Mouse (Mus musculus) heart, embryonic 13.5 days (tissue): Measurements from ENCODE around the gene Htr2c. TPM values are rescaled to one million over a fixed set of nuclear protein-coding genes. Genes with fewer than 3 reads are reported as not detected.

Source experiments
- ATAC-seq: fragments of 200-750 bp; cut with Nextera tagmentation; 2 replicates; pipeline ENCODE4 v1.8.0; 2017; ENCODE audit warnings: moderate TSS enrichment; ENCODE audit not compliant: insufficient number of reproducible peaks, low FRiP score, low TSS enrichment; ENCODE audit errors: extremely low read depth
- H3K27ac ChIP-seq: fragments of 300-500 bp; sonication (generic); replicated peaks from 2 replicates; pipeline ENCODE4 v1.5.1; 2015; ENCODE audit warnings: moderate library complexity, mild to moderate bottlenecking, inconsistent platforms
- H3K27me3 ChIP-seq: fragments of 300-500 bp; sonication (generic); replicated peaks from 2 replicates; pipeline ENCODE4 v1.6.1; 2015; ENCODE audit warnings: mild to moderate bottlenecking, inconsistent platforms
- H3K36me3 ChIP-seq: fragments of 300-500 bp; sonication (generic); 2 replicates; pipeline ENCODE4 v1.6.1; 2015; ENCODE audit warnings: mild to moderate bottlenecking, inconsistent platforms
- H3K4me1 ChIP-seq: fragments of 300-500 bp; sonication (generic); 2 replicates; pipeline ENCODE4 v1.6.1; 2015; ENCODE audit warnings: inconsistent platforms
- H3K4me2 ChIP-seq: fragments of 300-500 bp; sonication (generic); 2 replicates; pipeline ENCODE4 v1.6.1; 2015; ENCODE audit warnings: inconsistent platforms, mild to moderate bottlenecking, moderate library complexity
- H3K4me3 ChIP-seq: fragments of 300-500 bp; sonication (generic); 2 replicates; pipeline ENCODE4 v1.5.1; 2015; ENCODE audit warnings: moderate library complexity, mild to moderate bottlenecking, inconsistent platforms
- H3K9ac ChIP-seq: fragments of 300-500 bp; sonication (generic); 2 replicates; pipeline ENCODE4 v1.6.1; 2015; ENCODE audit warnings: inconsistent platforms, mild to moderate bottlenecking, moderate library complexity
- H3K9me3 ChIP-seq: fragments of 300-500 bp; sonication (generic); 2 replicates; pipeline ENCODE4 v1.6.1; 2016; ENCODE audit warnings: inconsistent platforms
- WGBS: fragments of 180-500 bp; shearing (Covaris S2); methylation state at CpG from one replicate; pipeline ENCODE4 v1.1.7; 2015; ENCODE audit warnings: mixed read lengths; 5-methylcytosine and 5-hydroxymethylcytosine counted together
- microRNA counts: library from miRNA; unstranded; fragments of <30 nt; microRNA quantifications from one replicate; lab custom pipeline; 2016
- microRNA-seq: library from miRNA; unstranded; fragments of <30 nt; microRNA quantifications from one replicate; pipeline ENCODE4, GENCODE M21; 2016
- polyA plus RNA-seq: library from polyadenylated mRNA; unstranded; fragments of >200 nt; fragmentation: Nextera tagmentation; extraction: Ambion mirVana; gene quantifications from 2 replicates; pipeline ENCODE4 v1.2.1, GENCODE M21; 2015

Gene Htr2c
- polyA plus RNA-seq, 1 experiment from 2014 or later: not detected

- Histone ChIP-seq H3K36me3 (no peaks in the 10 kb centered on the region), H3K27me3 (no peaks in the 10 kb centered on the region), H3K4me1 (no peaks in the 10 kb centered on the region), H3K9ac (no peak overlapping the region), H3K4me2 (no peak overlapping the region), H3K9me3 (no peaks in the 10 kb centered on the region), H3K27ac (no peak overlapping the region), H3K4me3 (no peak overlapping the region)
- ATAC-seq: no peak
Measured at GRCm38 (mm10) chrX:147215251-147215650, 252.9 kb downstream of the Htr2c start.

DNA sequence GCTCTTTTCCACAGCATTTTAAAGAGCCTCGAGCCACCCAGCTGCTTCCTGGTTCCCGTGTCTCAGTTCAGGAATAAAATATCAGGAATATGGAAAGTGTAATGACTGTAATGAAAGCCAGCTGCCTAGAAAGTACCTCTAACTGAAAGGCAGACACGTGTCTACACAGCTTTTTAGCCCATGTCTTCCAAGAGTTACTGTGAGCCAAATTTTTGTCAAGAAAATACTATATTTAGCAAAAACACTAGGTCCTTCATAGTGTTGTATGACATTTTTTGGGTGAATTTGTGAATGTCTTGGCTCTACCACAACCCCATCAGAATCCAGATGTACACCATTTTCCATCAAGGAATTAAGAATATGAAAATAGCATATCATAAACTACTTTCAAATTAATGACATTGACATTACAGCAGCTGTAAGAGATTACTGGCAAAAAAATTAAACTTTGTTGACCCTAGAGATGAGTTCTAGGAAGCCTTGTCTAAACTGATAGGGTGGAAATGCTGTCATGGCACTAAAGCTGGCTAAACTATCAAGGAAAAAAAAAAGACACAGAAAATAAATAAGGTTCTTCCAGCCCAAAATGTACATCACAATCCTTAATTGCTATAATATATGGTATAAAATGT lies 255.2 kb downstream of the Htr2c start:
- no peak overlapping the region for H3K4me3 ChIP-seq
- WGBS: 59% methylated on average over 3 of the region's 3 CpGs
- no peaks in the 10 kb centered on the region for H3K4me1 ChIP-seq
- H3K4me2 ChIP-seq: no peak overlapping the region
- H3K27ac ChIP-seq: no peak overlapping the region
- no peaks in the 10 kb centered on the region for H3K27me3 ChIP-seq
- ATAC-seq: no peak
- no peaks in the 10 kb centered on the region for H3K9me3 ChIP-seq
- no peak overlapping the region for H3K9ac ChIP-seq
- H3K36me3 ChIP-seq: no peaks in the 10 kb centered on the region

DNA sequence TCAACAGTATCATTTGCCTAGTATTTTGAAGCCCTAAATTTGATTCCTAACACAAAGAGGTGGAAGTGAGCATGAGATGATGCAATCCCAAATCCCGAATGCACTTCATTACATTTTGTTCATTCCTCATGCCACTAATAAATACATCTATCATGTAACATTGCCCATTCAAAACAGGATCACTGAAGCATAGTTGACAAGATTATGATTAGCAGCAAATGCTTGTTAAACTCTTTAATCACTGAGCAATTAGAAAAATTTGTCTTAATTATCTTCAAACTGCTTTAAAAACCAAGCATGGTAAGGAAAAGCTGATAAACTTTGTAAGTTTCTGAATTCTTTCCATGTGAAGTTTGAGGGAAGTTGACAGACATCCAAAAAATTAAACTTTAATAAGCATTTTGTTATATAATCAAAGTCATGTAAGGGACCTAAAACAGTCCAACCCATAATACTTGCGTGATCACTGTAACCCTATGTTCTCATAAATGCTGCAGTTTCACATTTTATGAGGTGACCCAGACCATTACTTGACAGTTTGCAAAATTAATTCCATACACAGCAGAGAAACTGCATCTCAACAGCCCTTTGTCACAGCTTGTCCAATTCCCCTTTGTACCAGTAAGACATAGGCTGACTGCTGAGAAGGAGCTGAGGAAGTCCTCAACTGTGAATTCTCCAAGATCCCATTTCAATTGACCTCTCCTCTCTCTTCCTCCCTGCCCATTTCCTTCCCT lies 276.7 kb downstream of the Htr2c start:
- Histone ChIP-seq H3K27ac (no peak overlapping the region), H3K27me3 (no peaks in the 10 kb centered on the region), H3K4me3 (no peak overlapping the region), H3K4me2 (no peak overlapping the region), H3K9me3 (no peaks in the 10 kb centered on the region), H3K4me1 (no peaks in the 10 kb centered on the region), H3K9ac (no peak overlapping the region), H3K36me3 (no peaks in the 10 kb centered on the region)
- 70% methylated on average over 2 of the region's 2 CpGs for WGBS
- no peak for ATAC-seq

MicroRNAs encoded within 50 kb of the gene (microRNA counts, 519-probe panel; counts per million panel counts)
- 209 counts per million, percentile 61 among the panel's probes with 10 or more counts for microRNA mmu-miR-448 (lab: Ali Mortazavi, UCI)
- microRNA mmu-miR-764-3p (lab: Ali Mortazavi, UCI): 209 counts per million, percentile 61 among the panel's probes with 10 or more counts
- 2,788 counts per million, percentile 66 among the panel's probes with 10 or more counts for microRNA mmu-miR-764-5p (lab: Ali Mortazavi, UCI)

Small RNA genes within 50 kb of the gene (microRNA-seq; reads per million reads assigned to microRNA genes)
- gene Gm22650 (not detected), gene Gm24627 (not detected), gene Mir1264 (1.2 reads per million), gene Mir1298 (8.4 reads per million, percentile 24 among the genes with 10 or more reads in this experiment), gene Mir1912 (not detected), gene Mir448 (2.7 reads per million, percentile 7 among the genes with 10 or more reads in this experiment), gene Mir764 (not detected)
